Mouse (Mus musculus) layer of hippocampus, postnatal 14 days (tissue): ENCODE data around the gene Olfr444. TPM values are rescaled to one million over a fixed set of nuclear protein-coding genes. Genes with fewer than 3 reads are reported as not detected.

Source experiments
- DNase-seq, 2 experiments: peaks; one replicate each; pipeline ENCODE4 v3.0.0; 2021 to 2022; ENCODE audit warnings: low spot score in 2 of 2, mixed read lengths in 1 of 2
- long read RNA-seq, 2 experiments: library from polyadenylated mRNA; stranded (forward); transcript quantifications; one replicate each; pipeline ENCODE4 v2.0.0; 2021
- total RNA-seq, 2 experiments: library from RNA; stranded (reverse); gene quantifications; 2 replicates each; pipeline ENCODE4 v1.2.3; 2021

Olfr444 gene
- total RNA-seq: not detected
- long read RNA-seq, experiment 1: 0 reads
- long read RNA-seq, experiment 2: 0 reads

- no peak for DNase-seq
Measured at GRCm38 (mm10) chr6:42948767-42949166, at the start of gene Olfr444. Gene Olfr444 (plus strand): TSS chr6:42949067.

- DNase-seq: no peak
Measured at GRCm38 (mm10) chr6:42900345-42900744, 48.5 kb upstream of the Olfr444 start.

- DNase-seq: no peak
Measured at GRCm38 (mm10) chr6:42908578-42908977, 40.3 kb upstream of the Olfr444 start, which contains the start of gene Olfr447. Gene Olfr447 (plus strand): TSS chr6:42908878.

GRCm38 (mm10) chr6:42921077-42921476 lies 27.8 kb upstream of the Olfr444 start, which contains the start of gene Olfr446:
Gene Olfr446 (plus strand): TSS chr6:42921377.
- DNase-seq: no peak

GRCm38 (mm10) chr6:42980377-42980776 lies 31.5 kb downstream of the Olfr444 start:
- DNase-seq: no peak

Other genes starting within 250 kb of the Olfr444 start
- 100 to 1,000 TPM; 210 to 212 TPM for gene Tcaf1, start 239.0 kb upstream of the Olfr444 start, total RNA-seq
- gene Olfr453, start 209.7 kb upstream of the Olfr444 start, total RNA-seq: not detected
- not detected for gene Olfr38, start 192.7 kb upstream of the Olfr444 start, total RNA-seq
- gene Olfr452, start 164.0 kb upstream of the Olfr444 start, total RNA-seq: not detected
- gene Olfr450, start 137.1 kb upstream of the Olfr444 start, total RNA-seq: not detected
- gene Olfr449, start 114.7 kb upstream of the Olfr444 start, total RNA-seq: not detected
- not detected for gene Olfr448, start 58.6 kb upstream of the Olfr444 start, total RNA-seq
- not detected for gene Olfr447, start 40.2 kb upstream of the Olfr444 start, total RNA-seq
- not detected for gene Olfr446, start 27.7 kb upstream of the Olfr444 start, total RNA-seq
- not detected for gene Olfr441, start 157.3 kb downstream of the Olfr444 start, total RNA-seq
- not detected for gene Olfr237-ps1, start 197.5 kb downstream of the Olfr444 start, total RNA-seq
- not detected for gene Olfr437, start 214.2 kb downstream of the Olfr444 start, total RNA-seq
- not detected for gene Olfr13, start 223.1 kb downstream of the Olfr444 start, total RNA-seq
- gene Olfr435, start 248.1 kb downstream of the Olfr444 start, total RNA-seq: not detected